Mouse (Mus musculus) gastrocnemius, postnatal 25 days (tissue): ENCODE measurements at regions not wholly inside any gene's neighbourhood (a gene's known extent, or its start where the extent isn't known, plus 50 kb on each side); places are given as distances from the start of the nearest gene placed in this dataset.

Source experiments
- DNase-seq: peaks from one replicate; pipeline ENCODE4 v3.0.0; 2022

DNA sequence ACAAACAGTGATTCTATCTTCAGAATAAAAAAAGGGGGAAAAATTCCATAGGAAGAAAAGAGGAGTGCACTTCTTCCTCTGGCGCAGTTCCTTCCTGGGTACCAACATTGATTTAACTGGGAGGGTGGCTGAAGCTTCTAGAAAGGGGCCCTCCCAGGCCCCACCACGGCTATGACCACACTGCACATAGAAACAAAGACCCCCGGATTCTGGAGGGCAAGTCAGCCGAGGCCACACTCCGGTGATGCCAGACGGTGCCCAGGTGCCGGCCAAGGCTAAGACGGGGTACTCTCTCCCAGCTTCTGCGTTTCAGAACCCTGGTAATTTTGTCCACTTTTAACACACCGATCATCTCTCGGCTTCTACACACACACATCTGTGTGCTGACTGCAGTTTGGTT lies 435.8 kb downstream of the Zfp536 start:
- no peak for DNase-seq

DNA sequence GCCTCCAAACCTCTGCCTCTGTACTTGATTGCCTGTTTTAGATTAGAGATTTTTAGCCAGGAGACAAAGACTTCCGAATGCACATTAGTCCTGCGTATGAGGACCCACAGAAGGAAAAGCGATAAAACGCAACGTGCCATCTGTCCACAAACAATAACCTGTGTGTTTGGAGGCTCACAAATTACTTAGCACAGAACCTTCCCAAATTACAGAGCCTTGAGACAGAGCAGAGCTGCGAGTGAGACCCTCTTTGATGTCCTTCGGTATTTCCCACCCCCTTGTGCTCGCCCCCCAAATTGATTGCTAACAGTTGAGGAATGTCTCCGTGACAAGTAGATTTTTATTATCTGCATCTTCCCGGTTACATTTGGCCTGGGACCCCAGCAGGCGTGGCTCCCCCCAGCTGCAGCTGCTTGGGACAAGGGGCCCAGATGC lies 435.4 kb downstream of the Zfp536 start:
- no peak for DNase-seq

DNA sequence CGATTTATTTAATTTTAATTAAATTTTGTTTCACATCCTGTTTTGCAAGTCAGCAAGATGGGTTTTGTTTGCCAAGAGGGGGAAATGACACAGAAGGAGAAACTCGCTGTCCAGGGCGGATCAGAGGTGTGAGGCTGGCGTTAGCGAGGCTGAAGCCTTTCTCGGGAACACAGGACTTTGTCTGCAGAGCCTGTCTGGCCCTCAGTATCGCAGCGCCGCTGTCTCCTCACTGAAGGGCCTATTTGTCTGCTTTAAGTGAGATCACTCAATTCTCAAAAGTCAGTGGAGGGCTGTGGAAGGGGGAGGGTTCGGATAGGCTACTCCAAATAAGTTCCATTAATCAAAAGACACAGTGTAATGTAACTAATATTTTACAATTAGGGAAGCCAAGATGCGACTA lies 430.8 kb downstream of the Zfp536 start:
- no peak for DNase-seq

DNA sequence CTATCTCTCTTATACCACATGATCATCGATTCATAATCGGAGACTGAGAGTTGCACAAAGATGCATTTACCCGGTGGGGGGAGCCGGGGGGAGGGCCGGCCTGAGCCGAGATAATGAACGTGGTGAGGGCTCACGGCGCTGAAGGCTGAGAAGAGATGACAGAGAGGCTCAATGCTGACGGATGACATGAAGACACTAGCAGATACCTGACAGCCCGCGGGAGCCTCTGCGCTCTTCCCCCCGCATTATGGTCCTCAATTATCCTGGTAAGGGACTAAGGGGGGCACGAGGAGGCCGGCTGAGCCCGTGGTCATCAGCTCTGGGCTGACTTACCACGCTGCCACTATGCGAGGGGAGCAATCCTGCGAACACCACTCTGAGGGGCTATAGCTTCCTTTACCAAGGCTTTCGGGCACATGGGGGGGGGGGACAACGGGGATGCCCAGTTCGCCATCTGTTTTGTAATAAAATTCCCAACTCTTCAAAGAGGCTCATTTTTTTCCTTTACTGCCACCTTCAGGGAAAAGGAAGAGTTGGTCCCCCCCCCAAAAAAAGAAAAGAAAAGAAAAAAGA lies 430.3 kb downstream of the Zfp536 start:
- no peak for DNase-seq

DNA sequence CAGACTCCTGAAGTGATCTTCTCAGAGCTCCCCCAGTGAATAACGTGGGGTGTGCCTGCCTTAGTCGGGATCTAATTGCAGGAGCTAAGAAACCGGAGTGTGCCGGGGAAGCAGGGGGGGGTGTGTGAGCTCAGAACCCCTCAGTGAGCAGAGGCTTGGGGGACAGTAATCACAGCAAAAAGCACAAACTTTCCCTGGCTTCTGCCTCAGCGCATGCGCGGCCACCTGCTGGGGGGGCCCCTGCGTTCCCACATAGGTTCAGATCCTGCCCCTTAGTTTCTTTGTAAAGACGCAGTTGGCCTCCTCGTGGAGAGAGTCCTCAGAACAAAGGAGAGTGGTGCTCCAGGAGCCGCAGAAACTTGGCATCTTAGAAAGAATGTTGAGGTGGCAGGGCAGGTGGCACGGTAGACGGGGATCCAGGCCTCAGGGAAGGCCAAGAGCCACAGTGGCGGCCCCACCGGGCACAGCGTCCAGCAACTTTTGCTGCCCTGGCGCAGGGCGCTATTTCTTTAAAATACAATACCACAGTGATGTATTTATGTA lies 429.7 kb downstream of the Zfp536 start:
- no peak for DNase-seq

DNA sequence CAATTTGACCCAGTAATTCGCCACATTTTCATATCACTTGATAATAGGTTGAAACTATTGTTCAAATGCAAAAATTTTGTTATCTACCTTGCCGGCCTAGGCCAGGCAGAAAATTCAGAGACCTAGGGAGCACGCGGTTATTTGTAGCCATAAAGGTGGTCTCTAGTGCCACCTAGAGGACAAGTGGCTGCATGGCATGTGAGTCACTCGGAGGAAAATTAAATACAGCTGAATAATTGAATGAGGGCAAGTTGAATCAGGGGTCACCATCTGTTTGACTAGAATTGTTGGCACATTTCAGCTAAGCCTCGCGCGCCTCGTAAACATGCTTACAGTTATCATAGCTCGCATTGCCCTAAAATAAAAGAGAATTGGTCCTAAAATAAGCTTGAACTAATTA lies 427.4 kb downstream of the Zfp536 start:
- DNase-seq: peak; percentile 45

DNA sequence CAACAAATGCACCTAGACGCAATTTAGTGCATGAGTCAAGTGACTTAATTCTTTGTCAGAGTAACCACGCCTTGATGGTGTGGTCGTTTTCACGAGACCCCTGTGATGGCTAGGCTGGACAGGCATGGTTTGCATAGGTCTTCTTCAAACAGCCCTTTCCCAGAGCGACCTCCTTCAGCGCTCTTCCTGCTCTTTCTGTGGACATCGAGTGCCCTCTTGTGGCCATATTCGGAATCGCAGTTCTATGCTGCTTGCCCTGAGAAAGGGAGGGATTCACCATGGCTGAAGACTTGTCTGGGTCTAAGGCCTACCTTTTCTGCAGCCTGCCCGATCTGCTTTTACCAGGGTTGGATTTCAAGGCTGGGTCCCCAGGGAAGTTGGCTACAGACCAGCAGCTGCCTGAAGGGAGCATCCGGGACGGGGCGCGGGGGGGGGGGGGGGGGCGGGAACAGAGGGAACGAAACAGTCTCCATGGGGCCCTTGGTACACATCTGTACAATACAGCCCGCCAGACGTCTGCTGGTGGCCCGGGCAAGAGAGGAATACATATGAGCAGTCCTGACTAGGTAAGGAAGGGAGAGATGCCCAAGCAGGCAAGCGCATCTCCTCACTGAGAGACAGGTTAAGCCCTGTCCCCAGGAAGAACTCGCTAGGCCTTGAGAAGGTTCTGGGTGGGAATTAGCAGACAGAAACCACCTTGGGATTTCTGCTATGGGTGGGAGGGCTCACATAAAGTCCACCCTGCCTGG lies 415.6 kb downstream of the Zfp536 start:
- DNase-seq: peak; percentile 57

DNA sequence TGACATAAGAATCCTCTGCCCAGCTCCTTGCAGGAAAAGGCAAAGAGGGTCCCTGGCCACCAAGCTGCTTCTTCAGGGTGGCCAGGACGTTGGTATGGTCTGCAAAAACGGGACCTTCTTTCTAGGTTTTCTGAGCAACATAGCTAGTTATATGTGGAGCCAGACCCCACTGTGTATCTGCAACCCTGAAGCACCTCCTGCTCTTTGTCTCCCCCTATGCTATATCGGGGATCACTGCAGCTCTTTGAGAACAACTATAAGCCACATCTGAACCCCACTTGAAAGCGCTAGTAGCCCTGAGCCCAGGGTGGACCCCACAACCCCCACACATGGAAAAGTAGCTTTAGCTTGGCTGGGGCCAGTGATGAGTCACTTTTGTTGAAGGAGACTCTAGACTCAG lies 414.9 kb downstream of the Zfp536 start:
- DNase-seq: no peak

DNA sequence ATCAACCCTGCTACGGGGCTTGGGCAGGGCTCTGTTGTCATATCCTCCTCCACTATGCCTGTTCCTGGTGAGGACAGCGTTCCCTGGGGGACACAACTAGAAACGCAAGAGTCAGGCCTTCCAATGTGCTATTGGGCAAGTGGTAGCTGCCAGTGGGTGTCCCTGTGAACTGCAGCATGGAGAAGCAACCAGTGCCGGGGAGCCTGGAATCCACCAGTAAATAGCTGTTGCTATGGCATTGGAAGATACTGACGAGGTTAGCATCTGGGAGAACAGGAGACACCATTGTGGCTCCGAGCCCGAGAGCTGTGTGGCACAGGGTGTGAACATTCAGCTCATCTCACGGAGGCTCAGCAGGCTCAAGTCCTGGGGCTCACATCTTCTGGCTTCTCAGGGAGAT lies 414.0 kb downstream of the Zfp536 start:
- no peak for DNase-seq

DNA sequence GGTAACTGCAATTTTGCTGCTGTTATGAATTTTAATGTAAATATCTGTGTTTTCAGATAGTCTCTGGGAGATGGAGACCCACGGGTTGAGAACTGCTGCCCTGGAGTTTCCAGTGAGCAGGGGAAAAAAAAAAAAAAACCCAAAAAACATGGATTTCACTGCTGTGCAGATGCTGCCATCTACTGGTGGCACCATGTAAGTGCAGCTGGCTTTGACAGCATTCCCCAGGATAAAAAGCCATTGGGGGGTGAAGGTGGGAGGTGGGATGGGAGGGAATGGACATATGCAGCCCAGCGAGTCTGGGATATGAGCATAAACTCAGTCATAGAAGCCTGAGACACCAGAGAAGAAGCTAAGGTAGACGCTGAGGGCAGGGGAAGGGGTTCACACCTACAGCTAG lies 413.3 kb downstream of the Zfp536 start:
- no peak for DNase-seq

DNA sequence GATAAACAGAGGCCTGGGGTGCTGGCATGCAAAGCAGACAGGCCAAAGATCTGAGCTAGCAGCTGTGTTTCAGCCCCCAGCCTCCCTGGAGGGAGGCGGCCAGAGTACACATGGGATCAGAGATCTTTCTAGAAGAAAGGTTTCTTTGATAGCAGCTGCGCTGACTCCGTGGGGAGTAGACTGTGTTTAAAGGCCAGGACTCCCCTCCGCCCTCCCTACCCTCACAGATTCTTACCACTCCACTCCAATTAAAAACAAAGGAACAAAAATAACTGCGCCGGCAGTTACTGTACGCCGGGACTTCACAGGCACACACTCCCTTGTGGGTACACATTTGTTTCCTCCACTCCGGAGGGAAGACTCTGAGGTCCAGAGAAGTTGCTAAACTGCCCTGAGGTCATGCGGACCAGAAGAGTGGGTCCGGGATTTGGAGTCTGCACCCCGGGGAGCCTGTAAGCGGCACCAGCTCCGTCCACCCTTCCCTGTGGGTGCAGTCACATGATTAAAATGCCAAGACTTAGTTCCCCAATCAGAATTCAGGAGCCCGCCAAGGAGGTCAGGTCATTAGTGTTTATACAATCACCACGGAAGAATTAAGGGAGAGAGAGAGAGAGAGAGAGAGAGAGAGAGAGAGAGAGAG lies 411.5 kb downstream of the Zfp536 start:
- peak; percentile 30 for DNase-seq

DNA sequence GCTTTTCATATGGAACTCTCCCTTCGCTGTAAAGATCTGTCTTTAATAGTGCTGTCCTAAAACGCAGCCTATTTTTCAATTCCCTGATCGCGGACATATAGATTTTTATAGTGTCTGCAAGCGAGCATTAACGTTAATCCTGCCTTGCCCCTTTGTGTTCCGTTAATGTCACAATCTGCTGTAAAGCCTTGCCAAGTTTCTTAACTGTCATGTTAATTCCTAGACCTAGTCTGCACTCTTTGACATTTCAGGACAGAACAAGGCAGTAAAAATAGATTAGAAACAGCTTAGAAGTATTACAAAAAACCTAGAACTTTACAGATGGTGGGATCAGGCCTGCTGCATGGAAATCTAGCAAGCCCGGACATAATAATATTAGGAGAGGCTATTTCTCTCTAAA lies 410.6 kb downstream of the Zfp536 start:
- no peak for DNase-seq

DNA sequence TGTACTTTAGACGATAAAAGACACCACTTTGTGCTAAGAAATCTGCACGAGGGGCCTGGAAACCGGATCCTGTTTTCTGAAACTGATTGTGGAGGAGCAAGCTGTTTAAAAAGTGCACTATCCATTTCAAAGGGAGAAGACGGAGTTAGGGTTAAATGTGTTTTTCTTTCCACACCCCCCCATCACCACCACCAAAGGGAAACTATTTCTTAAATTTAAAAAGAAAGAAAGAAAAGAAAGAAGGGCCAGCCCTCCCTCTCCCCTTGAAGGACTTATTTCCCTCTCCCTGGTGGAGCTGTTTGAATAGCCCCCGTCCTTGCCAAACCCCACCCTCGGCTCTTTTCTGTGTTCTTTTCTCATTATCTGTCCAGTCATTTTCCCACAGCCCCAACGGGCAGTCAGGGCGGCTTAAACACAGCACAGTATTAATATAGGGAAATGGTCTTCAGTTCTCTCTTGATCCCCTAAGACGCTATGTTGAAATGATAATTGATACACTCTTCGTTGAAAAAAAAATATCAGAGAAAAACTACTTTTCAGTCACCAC lies 409.7 kb downstream of the Zfp536 start:
- no peak for DNase-seq

DNA sequence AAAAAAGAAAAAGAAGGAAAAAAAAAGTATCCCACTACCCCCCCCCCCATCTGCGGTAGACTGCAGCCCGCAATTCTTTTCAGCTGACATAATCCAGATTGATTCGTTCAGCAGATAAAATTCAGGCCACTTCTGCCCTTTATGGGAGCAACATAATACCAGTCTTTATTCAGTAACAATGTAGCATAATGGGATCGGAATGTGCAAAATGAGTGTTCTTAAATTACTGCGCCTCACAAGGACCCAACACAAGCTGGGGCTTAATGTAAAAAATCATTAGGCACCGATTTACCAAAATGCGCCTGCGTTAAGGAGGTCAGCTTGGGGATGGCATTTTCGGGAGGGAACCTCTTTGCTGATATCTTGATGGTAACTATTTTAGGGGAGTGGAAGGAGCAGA lies 409.2 kb downstream of the Zfp536 start:
- DNase-seq: no peak

DNA sequence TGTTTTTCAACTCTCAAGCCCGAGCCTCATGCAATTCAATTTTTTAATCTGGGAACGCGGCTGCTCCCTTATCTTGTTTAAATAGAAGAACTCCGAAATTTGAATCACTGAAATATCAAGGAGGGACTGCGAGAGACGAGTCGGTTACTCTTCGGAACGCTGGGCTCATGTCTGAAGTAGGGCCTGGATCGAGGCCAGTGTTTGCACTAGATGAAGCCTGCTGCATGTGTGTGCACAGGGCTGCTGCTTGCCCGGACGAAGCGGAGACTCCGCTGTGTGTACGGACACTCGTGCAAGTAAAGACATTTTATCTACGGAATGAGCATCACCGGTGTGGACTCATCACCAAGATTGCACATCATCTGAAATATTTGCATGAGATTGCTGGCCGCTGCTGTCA lies 407.4 kb downstream of the Zfp536 start:
- no peak for DNase-seq

DNA sequence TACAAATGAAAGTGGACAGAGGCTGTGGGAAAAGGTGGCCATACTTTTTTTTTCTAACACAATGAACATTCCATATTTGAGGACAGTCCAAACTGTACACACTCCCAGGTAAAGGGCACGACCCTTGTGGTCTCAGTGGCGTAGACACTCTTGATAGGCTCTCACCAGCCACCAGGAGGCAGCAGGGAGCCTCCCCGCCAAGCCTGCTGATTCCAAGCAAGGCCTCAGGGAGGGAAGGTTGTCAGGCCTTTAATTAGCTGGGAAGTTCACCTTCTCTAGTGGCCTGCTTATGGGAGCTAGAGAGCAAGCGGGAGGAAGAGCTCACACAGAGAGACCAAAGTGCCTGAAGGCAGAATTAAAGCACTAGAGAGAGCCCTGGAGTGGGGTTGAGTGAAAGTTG lies 403.7 kb downstream of the Zfp536 start:
- DNase-seq: no peak

DNA sequence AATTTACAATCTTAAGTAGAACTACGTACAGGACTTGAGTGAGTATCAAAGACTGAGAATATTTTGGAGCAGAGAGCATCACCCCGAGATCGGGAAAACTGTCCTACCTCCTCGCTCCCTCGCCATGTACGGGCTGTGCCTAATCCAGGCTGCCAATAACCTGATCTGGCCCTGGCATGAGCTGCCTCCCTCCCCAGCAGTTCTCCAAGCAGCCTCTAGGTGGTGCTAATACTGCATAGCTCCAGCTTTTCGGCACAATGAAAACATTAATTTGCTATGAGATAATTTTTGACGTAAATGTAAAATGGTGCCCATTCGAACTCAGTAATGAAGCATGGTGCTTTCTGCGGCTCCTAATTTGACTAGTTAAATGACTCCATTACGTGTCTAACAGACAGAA lies 399.6 kb downstream of the Zfp536 start:
- DNase-seq: peak; percentile 52

DNA sequence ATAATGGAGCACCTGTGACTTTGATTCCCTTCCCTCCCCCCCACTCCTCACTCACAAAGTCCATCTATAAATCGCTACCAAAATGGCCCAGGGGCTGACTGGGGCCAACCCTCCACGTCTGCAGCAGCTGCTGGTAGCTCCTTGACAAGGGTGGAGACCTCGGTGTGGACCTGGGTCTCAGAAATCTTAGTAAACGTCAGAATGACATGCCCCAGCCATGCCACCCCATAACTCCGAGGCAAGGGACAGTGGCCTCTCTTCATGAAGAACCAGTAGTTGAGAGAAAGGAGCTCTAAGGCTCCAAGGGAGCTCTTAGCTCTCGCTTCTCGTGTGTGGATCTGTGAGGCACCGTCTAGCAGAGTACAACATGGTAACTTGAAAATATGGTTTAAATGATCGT lies 398.4 kb downstream of the Zfp536 start:
- DNase-seq: no peak

DNA sequence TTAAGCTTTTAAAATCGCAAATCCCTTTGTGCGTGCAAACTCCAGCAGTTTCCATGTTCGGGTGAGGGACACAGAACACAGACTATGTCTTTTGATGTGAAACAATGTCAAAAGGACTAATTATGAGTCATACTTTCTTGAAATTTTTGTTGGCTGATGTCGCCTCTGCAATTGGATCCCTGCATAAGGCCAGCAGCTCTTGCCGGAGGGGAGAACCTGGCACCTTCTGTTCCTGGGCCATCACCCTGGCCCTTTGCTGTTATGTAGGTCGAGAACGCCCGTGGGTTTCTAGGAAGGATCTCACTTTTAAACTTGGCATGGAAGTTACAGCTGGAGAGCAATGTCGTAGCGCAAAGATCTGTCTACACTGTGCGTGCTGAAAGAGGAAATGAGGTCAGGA lies 397.9 kb downstream of the Zfp536 start:
- DNase-seq: no peak

DNA sequence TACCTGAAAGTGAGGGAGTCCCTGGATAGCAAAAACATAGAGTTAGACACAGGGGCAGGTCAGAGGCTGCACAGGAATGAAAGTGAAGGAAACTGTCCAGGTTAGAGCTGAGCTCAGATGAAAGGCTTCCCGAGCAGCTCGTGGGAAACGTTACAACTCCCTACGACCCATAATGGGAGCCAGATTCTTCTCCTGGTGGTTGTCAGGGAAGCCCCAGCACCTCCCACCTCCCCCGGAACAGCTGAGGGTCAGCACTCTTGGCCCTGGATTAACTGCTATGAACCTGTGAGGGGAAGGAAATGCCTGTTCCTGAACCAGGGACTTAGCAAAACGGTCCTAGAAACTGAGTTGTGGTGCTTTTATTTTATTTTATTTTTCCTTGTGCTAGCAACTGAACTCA lies 397.2 kb downstream of the Zfp536 start:
- DNase-seq: no peak

DNA sequence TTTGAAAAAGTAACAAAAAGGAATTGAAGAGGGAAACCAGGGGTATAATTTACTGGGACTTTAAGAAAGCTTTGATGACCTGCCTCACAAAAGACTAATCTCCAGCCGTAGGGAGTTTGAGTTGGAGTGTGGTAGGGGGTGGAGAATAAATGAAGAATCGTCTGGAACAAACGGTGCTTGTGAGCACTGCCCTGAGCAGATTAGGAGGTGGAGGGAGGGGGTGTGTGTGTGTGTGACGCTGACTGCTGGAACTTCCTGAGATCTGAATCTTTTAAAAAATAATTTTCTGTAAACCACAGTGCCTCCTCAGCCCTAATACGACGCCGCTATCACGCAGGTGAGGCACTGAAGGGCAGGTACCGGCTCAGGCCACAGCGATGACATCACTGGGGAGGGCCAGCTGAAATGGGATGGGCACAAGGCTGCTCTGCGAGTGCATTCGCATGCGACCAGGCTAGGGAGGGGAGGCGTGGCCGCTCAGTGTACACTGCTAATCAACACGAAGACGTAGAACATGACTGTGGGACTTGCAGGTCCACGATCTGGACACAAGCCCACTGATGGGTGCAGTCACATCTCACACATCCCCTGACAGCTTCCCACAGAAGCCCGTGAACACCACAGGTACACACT lies 395.4 kb downstream of the Zfp536 start:
- DNase-seq: no peak

DNA sequence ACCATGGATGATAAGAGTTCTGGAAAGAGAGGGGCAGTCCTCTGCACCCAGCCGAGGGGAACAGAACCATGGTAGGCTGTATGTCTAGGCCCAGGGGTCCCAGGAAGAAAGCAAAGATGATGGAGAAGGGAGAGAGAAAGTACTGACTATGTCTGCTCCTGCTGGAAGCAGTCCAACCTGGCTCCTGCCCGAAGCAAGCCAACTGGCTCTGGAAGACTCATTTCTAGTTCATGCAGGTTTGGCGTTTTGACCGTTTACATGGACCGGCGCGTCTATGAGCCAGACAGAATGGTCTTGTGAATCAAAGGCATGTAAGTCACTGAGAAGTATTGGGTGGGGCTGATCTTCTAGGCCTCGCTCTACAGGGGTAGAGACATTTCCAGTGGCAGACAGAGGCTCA lies 385.6 kb downstream of the Zfp536 start:
- DNase-seq: no peak
